Mouse (Mus musculus): ENCODE data around the gene Olfr183. TPM values are rescaled to one million over a fixed set of nuclear protein-coding genes. Genes with fewer than 3 reads are reported as not detected.
"Not testable (repeated sequence)": the region's sequence is repeated elsewhere in the genome, so short reads cannot be mapped to it uniquely, and the experiment has no call there.

Gene Olfr183
- total RNA-seq (2021) = not detected

DNA sequence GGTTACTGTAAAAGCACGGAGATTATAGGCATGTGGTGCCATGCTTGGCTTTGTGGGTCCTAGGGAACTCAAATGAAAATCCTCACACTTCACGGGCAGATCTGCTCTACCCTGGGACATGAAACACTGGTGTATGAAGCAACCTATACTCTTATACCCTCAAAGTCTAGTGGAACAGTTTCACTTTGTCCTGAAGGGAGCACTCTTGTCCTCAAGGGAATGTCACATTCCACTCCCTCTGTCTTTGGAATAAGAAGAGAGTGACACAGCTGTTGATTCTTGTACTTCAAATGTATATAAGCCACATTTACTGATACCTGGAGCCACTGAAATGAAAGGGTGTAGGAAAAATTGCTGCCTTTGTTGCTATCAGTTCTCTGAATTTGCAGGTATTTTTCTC is at the start of gene Olfr183:
TSS of gene Olfr183 (plus strand) at position 301 of the 400 bp plus-strand sequence.
- DNase-seq = no peak

DNA sequence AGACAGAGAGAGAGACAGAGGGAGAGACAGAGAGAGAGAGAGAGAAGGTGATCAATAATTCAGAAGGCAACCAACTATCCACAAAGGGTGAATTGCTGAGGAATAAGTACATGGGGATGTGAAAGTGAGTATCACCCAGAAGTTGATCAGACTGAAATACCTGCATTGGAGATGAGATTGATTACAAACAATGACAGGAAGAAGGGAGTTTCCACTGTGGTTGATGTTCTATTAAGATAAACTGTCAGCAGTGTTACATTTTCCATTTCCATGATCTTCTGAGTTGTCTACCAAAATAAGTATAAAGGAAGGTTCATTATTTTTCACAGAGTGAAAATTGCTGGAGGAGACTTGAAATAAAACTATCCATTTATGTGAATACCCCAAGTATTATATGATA is 12.0 kb downstream of the Olfr183 start:
- DNase-seq = no peak

DNA sequence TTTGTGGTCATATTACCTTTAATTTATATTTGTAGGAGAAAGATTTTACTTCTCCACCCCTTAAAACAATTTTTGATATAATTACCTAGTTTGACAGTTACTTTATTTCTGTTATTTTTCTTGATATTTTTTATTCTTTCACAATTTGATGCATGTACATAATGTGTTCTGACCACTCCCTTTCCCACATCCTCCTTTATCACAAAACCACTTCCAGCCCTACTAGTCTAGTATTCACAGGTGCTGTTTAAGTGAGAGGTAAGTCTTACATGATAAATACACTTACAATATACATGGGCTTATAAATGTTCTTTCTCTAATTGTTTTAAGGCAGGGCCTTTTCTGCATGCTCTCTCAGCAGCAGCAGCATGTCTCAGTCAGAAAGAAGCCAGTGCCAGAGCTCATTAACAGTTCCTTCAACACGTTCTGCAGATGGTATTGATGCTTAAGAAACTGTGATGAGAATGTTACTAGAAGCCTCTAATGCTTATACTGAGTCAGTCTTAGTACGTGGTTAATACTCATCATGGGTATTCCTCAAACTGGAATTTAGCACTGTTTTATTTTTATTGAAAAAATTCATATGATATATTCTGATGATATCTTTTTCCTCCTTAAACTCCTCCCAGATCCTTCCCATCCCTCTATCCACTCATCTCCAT is 18.3 kb downstream of the Olfr183 start:
- no peak for DNase-seq

DNA sequence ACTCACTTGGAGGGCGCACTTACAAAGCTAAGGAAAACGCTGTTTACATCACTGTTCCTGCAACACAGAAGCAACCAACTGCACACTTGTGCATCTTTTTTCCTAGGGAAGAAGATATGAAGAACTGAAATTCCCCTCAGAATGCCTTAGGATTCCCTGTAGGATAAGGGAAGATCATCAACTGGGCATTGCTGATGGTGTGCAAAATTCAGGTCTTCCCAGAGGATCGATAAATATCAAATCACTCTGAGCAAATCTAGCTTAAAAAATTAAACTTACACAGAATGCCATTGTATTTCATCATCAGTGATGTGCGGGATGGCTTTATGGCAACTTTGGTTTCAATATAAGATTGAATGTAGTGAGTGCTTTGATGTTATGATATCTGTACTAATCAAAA is 35.0 kb downstream of the Olfr183 start, which contains the start of gene Olfr186:
TSS of gene Olfr186 (minus strand) at position 101 of the 400 bp plus-strand sequence.
- no peak for DNase-seq

DNA sequence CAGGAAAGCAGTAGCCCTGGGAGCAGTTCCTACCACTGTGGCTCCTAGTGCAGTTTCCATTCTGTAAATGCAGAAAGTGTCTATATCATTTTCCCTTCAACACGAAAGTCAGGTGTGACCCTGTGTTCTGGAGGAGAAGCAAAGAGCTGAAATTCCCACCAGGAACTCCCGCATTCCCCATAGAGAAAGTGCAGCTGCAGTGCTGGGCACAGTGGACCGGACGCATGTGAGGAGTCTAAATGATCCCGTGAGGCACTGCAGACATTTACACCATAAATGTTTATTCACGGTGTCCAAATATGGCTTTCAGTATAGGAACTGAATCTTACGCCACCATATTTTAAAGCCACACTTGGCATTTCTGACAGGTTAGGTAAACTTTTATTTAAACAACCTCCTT is 44.6 kb downstream of the Olfr183 start, which contains the start of gene Olfr187:
TSS of gene Olfr187 (minus strand) at position 58 of the 400 bp plus-strand sequence.
- no peak for DNase-seq

DNA sequence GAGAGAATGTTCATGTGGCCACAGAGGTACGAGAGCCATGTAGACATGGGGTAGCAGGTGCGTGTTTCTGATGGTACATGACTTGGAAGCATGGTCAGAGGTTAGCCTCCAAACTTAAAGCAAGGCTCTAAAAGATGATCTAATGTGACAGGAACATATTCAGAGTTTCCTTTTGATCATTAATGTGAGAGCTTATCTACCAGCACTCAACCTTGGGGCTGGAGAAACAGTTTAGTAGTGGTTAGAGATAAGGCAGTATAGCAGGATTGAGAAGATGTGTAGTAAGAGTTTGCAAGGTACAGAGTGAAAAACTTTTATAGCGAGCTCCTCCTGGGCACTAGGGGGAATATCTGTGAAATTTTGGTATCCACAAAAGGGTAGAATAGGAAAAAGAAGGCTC is 50.7 kb downstream of the Olfr183 start:
- DNase-seq = no peak

DNA sequence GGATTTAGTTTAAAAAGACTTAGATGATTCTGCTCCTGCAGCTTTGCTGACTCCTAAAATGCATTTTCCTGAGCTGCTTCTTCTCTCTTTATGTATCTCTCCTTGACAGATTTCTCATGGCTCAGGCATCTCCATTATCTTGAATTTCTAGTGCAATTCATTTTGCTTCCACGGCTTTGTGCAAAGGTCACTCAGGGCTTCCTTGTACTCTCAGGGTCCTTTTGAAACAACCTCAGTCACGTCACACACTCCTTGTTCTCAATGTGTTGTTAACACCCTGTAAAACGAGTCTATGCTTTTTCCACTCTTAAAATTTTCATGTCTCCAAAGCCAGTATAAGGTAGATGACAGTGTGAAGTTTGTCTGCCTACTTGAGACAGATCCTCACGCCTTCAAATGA is 52.4 kb downstream of the Olfr183 start:
- DNase-seq = no peak

DNA sequence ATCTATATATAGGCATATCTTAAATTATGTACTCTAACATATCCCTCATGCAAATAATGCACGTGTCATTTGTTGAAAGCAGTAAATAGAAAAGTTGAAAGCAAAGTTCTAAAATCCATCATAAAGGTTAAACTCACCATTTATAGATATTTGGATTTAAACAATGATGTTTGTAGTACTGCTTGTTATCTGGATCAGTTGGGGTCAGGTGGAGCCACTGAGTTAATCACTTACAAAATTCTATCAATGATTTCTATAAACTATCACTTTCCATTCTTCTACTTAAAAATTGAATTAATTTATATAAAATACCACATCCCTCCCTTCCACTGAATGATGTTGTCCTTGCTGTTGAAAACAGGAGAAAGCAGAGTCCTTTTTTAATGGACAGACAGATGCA is 53.7 kb downstream of the Olfr183 start:
- no peak for DNase-seq

DNA sequence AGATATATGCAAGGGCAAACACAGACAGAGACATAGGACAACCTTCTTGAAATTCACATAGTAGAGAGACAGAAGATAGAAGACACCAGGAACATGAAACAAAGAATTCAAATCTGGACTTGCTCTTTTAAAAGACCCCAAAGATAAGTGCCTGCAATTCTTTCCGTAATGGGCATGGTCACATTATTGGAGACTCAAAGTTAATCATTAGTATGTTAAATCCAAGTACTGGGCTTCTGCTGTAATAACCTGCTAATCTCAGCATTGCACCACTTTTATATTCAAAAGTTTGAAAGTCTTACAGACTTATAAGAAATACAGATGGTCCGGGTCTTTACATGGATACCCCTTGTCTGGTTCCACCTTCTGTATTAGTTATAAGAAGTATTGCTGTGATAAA is 54.1 kb downstream of the Olfr183 start:
- not testable (repeated sequence) for DNase-seq

Other genes starting within 250 kb of the Olfr183 start
- gene Olfr172, start 232.2 kb upstream of the Olfr183 start, total RNA-seq (2021) = not detected
- not detected for gene Olfr173, start 195.1 kb upstream of the Olfr183 start, total RNA-seq (2021)
- not detected for gene Olfr175-ps1, start 168.6 kb upstream of the Olfr183 start, total RNA-seq (2021)
- not detected for gene Olfr177, start 120.6 kb upstream of the Olfr183 start, total RNA-seq (2021)
- not detected for gene Olfr178, start 103.3 kb upstream of the Olfr183 start, total RNA-seq (2021)
- not detected for gene Olfr181, start 66.6 kb upstream of the Olfr183 start, total RNA-seq (2021)
- gene Olfr180, start 66.0 kb upstream of the Olfr183 start, total RNA-seq (2021) = not detected
- gene Olfr186, start 34.9 kb downstream of the Olfr183 start, total RNA-seq (2021) = not detected
- not detected for gene Olfr187, start 44.4 kb downstream of the Olfr183 start, total RNA-seq (2021)
- gene Olfr190, start 82.6 kb downstream of the Olfr183 start, total RNA-seq (2021) = not detected
- gene Olfr191, start 94.5 kb downstream of the Olfr183 start, total RNA-seq (2021) = not detected
- not detected for gene Olfr193, start 116.5 kb downstream of the Olfr183 start, total RNA-seq (2021)
- not detected for gene Olfr194, start 125.7 kb downstream of the Olfr183 start, total RNA-seq (2021)
- not detected for gene Olfr195, start 151.7 kb downstream of the Olfr183 start, total RNA-seq (2021)
- gene Olfr196, start 175.1 kb downstream of the Olfr183 start, total RNA-seq (2021) = not detected
- gene Olfr198, start 208.2 kb downstream of the Olfr183 start, total RNA-seq (2021) = not detected
- gene Olfr199, start 224.4 kb downstream of the Olfr183 start, total RNA-seq (2021) = not detected

Data from heart, postnatal 4 days (tissue).